21 mouse cellular contexts compared by ENCODE assay signal in genomic region chr10:37112812-37113211, GRCm38 (mm10).
"Had no signal": no experiment of that assay in that cellular context is flagged by ENCODE, and none has a peak within 500 bp of the region (broad histone marks: within the 10 kb centered on the region; RNA-seq: fewer than 3 reads in every experiment).

No protein-coding gene starts in this region.

- H3K4me3 ChIP-seq: lung, embryonic 15.5 days; midbrain, embryonic 10.5 days; midbrain, embryonic 12.5 days; myocyte; neural tube, embryonic 13.5 days; neural tube, embryonic 15.5 days had no signal

- H3K27me3 ChIP-seq: lung, embryonic 15.5 days; midbrain, embryonic 12.5 days; neural tube, embryonic 13.5 days; neural tube, embryonic 15.5 days had no signal

- H3K9ac ChIP-seq: liver, postnatal 0 days; lung, embryonic 15.5 days; midbrain, embryonic 12.5 days; neural tube, embryonic 13.5 days; neural tube, embryonic 15.5 days had no signal

- H3K27ac ChIP-seq: lung, embryonic 15.5 days; midbrain, embryonic 10.5 days; midbrain, embryonic 12.5 days; neural tube, embryonic 13.5 days; neural tube, embryonic 15.5 days had no signal

- H3K4me2 ChIP-seq: lung, embryonic 15.5 days; midbrain, embryonic 12.5 days; neural tube, embryonic 13.5 days; neural tube, embryonic 15.5 days had no signal

- ATAC-seq: liver, postnatal 0 days; lung, postnatal 0 days; midbrain, embryonic 16.5 days had no signal

- DNase-seq: liver, postnatal 0 days; lung, adult 2 months; lung, postnatal 14 days; lung, postnatal 4 days; midbrain, embryonic 14.5 days; retina, postnatal 1 day; right cerebral cortex, adult 18-20 months; right cerebral cortex, postnatal 25 days; right cerebral cortex, postnatal 4 days; spleen, adult 18-20 months; thymus, adult 18-20 months; thymus, postnatal 14 days; thymus, postnatal 36 days had no signal

- H3K9me3 ChIP-seq: lung, embryonic 15.5 days; midbrain, embryonic 10.5 days; midbrain, embryonic 12.5 days; neural tube, embryonic 15.5 days had no signal

- H3K4me1 ChIP-seq: lung, embryonic 15.5 days; midbrain, embryonic 10.5 days; midbrain, embryonic 12.5 days; neural tube, embryonic 13.5 days; neural tube, embryonic 15.5 days had no signal

- H3K36me3 ChIP-seq: lung, embryonic 15.5 days; midbrain, embryonic 10.5 days; midbrain, embryonic 12.5 days; neural tube, embryonic 13.5 days; neural tube, embryonic 15.5 days had no signal
